Comparison of ENCODE assay signal across 12 mouse cellular contexts in genomic region chr12:85490991-85491390, GRCm38 (mm10).
"Had no signal": no experiment of that assay in that cellular context is flagged by ENCODE, and none has a peak within 500 bp of the region (broad histone marks: within the 10 kb centered on the region; RNA-seq: fewer than 3 reads in every experiment).

No protein-coding gene starts in this region.

- DNase-seq: kidney, adult 11 months; kidney, adult 9 months; kidney, postnatal 10 days; kidney, postnatal 4 days; left cerebral cortex, postnatal 4 days; lung, adult 18-20 months; midbrain, embryonic 14.5 days; thymus, adult 2 months; thymus, postnatal 25 days had no signal

- H3K9me3 ChIP-seq: midbrain, embryonic 10.5 days; neural tube, embryonic 12.5 days had no signal

- H3K4me3 ChIP-seq: layer of hippocampus, adult 2 months; midbrain, embryonic 10.5 days; neural tube, embryonic 12.5 days had no signal

- H3K4me2 ChIP-seq: neural tube, embryonic 12.5 days had no signal

- H3K27me3 ChIP-seq: neural tube, embryonic 12.5 days had no signal

- H3K9ac ChIP-seq: neural tube, embryonic 12.5 days had no signal

- H3K36me3 ChIP-seq: midbrain, embryonic 10.5 days; neural tube, embryonic 12.5 days had no signal

- H3K27ac ChIP-seq: layer of hippocampus, adult 2 months; neural tube, embryonic 12.5 days had no signal
